Mouse (Mus musculus) thymus, postnatal 4 days (tissue): Measurements from ENCODE around the gene Leprot.

Experiments used
- DNase-seq: peaks from one replicate; pipeline ENCODE4 v3.0.0; 2021

The Leprot gene

DNA sequence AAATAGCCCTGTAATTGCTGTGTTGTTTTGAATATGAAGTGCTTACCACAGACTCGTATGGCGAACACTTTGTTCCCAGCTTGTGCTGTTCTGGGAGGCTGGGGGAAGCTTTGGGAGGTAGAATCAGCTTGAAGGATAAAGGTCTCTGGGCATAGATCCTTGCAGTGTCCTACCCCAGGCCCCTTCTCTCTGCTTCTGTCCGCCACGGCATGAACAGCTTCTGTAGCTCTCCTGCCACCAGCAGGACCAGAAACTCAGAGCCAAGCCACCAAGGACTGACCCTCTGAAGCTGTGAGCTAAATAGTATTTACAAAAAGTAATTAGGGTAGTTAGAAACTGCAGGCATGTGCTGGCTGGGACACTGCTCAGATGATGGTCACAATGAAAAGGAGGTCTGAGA, 17.2 kb downstream of the Leprot start:
- DNase-seq, result no peak

DNA sequence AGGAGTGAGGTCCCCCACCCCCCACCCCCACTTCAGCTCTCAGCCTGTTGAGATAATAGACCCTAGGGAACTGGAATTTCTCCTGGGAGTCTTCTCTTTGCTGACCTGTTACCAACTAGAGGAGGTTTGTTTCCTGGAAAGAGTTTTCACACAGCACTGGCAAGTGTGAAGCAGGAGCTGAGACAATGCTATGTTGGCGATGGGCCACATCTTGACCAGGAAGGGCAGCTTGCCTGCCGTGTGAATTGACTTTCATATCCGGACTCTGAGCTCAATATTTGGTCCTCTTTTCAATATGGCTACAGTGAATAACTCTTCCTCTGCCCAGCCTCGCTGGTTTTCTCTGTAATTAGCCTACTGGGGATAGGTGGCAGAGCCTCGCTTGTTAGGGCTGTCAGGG, 21.6 kb downstream of the Leprot start:
- DNase-seq, result no peak

- no peak for DNase-seq
These were observed 22.3 kb downstream of the Leprot start for GRCm38 (mm10) chr4:101669811-101670210.

DNA sequence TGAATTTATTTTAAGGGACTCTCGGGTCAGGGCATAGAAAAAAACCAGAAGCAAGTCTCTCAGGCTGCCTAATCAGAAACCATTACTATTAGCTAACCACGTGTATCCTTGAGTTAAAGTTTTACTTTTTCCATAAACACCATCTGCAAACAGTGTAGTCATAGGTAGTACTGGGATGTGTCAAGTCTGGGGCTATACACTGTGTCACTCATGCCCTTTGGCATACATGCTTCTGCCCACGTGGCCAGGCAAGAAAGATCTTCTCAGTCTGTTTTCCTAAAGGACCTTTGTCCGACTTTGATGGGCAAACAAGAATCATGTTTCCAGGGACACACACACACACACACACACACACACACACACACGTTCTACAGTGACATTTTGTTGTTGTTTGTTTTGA, 27.3 kb downstream of the Leprot start:
- DNase-seq, result no peak

- no peak for DNase-seq
These were observed 28.2 kb downstream of the Leprot start for GRCm38 (mm10) chr4:101675726-101676125.

GRCm38 (mm10) chr4:101682620-101683019, 35.1 kb downstream of the Leprot start:
- DNase-seq, result no peak

GRCm38 (mm10) chr4:101683086-101683485, 35.6 kb downstream of the Leprot start:
- no peak for DNase-seq

DNA sequence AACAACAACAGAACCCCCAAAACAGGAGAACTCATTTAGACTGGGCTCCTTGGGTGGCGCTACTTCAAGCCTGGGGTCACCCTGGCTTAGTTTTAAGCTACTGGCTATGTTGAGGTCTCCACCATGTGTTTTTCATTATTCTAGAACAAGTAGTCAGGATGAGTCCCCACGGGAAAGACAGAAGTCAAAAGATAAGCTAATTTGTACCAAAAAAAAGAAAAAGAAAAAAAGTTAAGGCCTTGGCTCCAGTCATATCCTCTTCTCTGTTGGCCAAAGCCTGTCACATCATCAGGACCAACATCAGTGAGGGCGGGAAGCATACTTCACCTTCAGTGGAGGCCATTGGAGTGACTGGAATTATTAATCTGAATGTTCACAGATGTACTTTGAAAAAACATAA, 37.3 kb downstream of the Leprot start:
- DNase-seq, result no peak

DNA sequence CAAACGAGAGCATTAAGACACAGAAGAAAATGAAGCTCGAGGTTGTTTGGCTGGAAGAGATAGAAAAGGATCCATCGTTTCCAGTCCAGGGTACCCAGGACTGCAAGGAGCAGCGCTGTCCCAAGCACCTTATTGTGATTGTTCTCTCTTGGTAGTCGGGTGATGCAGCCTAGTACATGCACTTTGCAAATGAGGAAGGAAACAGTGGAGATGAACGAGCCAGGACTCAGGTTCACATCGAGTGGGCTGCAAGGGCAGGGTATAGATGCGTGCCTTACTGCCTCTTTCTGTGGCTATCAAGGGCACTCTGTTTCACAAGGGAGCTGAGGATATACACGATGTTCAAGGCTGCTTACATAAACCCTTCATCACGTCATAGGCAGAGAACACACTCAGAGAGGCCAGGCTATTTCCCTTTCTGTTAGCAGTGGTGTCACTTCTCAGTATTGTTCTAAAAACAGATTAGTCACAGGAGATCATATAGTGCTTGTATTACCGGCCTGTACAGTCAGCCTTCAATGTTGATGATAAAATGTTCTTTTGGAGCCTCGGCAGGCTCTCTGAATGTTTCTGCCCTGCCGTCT, 38.8 kb downstream of the Leprot start:
- DNase-seq, result no peak

DNA sequence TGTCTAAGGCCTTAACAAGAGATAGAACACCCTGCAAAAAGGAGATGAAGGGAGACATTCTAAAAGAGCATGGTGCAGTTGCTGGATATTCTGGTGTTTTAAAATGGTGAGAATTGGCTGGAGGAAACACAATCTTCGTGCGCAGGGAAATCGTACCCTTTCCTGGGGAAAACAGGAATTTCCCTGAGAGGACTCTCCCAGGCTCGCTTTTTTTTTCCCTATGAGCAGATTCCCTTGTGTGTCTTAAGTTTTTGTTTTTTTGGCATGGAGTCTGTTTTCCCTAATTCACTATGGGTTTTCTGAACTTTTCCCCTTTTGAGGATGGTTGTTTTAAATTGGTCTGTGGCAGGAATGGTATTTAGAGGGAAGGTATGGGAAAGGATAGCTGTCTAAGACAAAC, 41.7 kb downstream of the Leprot start:
- DNase-seq, result no peak

DNA sequence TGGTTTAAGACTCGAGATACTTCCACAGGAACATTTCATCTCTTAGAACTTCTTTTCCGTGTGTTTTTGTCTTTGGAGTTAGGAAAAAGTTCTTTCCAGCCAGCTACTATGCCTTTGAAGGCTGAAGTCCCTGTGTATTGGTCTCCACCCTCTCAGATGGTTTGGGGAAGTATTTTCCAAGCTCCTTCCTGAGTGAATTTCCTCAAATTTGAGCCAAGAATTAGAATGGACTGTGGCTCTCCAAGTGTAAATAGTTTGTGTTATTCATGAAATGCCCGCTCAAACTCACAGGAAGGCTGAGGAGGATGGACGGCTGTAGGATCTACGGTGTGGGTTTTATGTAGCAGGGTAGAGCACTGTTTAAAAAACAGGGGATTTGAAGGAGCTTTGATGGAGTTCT, 42.1 kb downstream of the Leprot start:
- DNase-seq, result no peak

- no peak for DNase-seq
These were observed 45.4 kb downstream of the Leprot start for GRCm38 (mm10) chr4:101692892-101693291.

GRCm38 (mm10) chr4:101694529-101694928, 47.0 kb downstream of the Leprot start:
- DNase-seq, result no peak

DNA sequence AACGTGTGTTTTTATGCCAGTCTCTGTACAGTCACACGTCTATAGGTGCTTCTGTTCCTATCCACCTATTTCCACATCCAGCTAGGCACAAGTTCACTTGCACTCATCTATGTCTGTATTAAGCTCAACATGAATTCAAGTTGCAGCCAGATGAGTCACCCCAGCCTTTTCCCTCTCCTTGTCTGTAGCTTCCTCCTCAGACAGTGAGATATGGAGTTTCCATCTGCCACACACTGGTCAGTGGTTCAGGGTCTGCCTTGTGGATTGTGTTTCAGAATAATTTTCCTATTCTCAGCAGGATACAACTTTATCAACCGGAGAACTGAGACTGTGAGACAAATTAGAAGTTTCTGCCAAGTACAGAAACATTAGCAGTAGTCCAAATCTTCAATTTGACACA, 49.7 kb downstream of the Leprot start:
- DNase-seq, result no peak

DNA sequence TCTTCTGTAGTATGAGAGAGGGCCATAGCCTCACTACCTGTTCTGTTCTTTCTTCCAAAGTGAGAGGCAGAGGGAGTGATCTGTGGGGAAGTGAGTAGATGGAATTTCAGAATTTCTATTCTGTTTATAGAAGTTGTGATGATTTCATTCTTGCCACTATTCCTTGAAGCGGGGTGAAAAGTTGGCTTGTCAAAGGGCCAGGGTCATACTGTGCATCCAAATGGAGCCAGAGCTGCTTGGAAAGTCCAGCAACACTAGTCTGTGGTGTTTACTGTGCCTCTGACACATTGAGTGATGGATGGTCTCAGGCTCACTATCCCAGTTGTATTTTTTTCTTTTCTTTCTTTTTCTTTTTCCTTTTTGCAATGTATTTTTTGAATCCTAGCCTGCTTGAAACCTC, 51.9 kb downstream of the Leprot start:
- no peak for DNase-seq

GRCm38 (mm10) chr4:101700892-101701640, 53.5 kb downstream of the Leprot start:
- no peak for DNase-seq

DNA sequence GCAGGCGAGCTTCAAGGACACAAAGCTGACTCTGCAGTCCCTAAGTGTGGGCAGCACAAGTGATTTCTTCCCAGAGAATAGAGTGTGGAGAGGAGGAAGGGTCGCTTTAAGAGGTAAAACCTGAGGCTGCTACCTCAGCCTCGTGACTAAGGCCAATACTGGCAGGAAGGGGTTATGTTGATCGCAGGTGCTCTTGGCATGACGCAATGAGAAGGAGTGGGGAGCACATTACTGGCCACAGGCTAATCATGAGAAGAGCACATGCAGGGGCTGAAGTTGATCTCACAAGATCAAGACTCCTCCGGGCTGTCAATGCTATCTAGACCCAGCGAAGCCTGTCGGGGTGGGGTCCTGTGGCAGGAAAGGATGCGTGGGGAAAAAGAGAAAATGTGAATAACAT, 57.8 kb downstream of the Leprot start:
- no peak for DNase-seq

- no peak for DNase-seq
These were observed 59.7 kb downstream of the Leprot start for GRCm38 (mm10) chr4:101707234-101707633.

- no peak for DNase-seq
These were observed 60.4 kb downstream of the Leprot start for GRCm38 (mm10) chr4:101707953-101708352.
